Mouse (Mus musculus): ENCODE results near the gene Ovol3.

The Ovol3 gene

GRCm38 (mm10) chr7:30194101-30194831, 41.3 kb downstream of the Ovol3 start:
- peak in 1 of 2 experiments; percentile 39 for DNase-seq (ENCODE audit: low spot score in 2 of 2)

GRCm38 (mm10) chr7:30193581-30194100, 41.9 kb downstream of the Ovol3 start:
- DNase-seq (ENCODE audit: low spot score in 2 of 2), result peak; percentile 81 to 83

GRCm38 (mm10) chr7:30193013-30193412, 42.5 kb downstream of the Ovol3 start:
- no peak for DNase-seq (ENCODE audit: low spot score in 2 of 2)

- no peak for DNase-seq (ENCODE audit: low spot score in 2 of 2)
Observed at GRCm38 (mm10) chr7:30192088-30192487, 43.4 kb downstream of the Ovol3 start.

GRCm38 (mm10) chr7:30189116-30189491, 46.4 kb downstream of the Ovol3 start:
- DNase-seq (ENCODE audit: low spot score in 2 of 2), result no peak

GRCm38 (mm10) chr7:30188344-30189115, 47.0 kb downstream of the Ovol3 start:
- DNase-seq (ENCODE audit: low spot score in 2 of 2), result no peak

GRCm38 (mm10) chr7:30184641-30185348, 50.7 kb downstream of the Ovol3 start:
- no peak for DNase-seq (ENCODE audit: low spot score in 2 of 2)

- DNase-seq (ENCODE audit: low spot score in 2 of 2), result peak; percentile 96 to 97
Observed at GRCm38 (mm10) chr7:30183879-30184289, 51.6 kb downstream of the Ovol3 start, which contains the start of gene Cox7a1. Gene Cox7a1 (plus strand): TSS chr7:30184144.
